Mouse (Mus musculus) forebrain, embryonic 11.5 days (tissue): ENCODE measurements at regions not wholly inside any gene's neighbourhood (a gene's known extent, or its start where the extent isn't known, plus 50 kb on each side); places are given as distances from the start of the nearest gene placed in this dataset.
"Not testable (repeated sequence)": the region's sequence is repeated elsewhere in the genome, so short reads cannot be mapped to it uniquely, and the experiment has no call there.

Source experiments
- ATAC-seq: fragments of 200-750 bp; cut with Nextera tagmentation; replicated peaks from 2 replicates; pipeline ENCODE4 v1.8.0; 2017; ENCODE audit warnings: moderate TSS enrichment; ENCODE audit not compliant: low FRiP score
- DNase-seq: peaks from one replicate; pipeline ENCODE4 v3.0.0-alpha.2; 2017; ENCODE audit warnings: low spot score
- H3K27ac ChIP-seq: fragments of 300-500 bp; sonication (generic); 2 replicates; pipeline ENCODE4 v1.5.1; 2014; ENCODE audit warnings: low read depth, low read length
- H3K27me3 ChIP-seq: fragments of 300-500 bp; sonication (generic); 2 replicates; pipeline ENCODE4 v1.6.1; 2014; ENCODE audit warnings: mild to moderate bottlenecking, low read length, mixed read lengths; ENCODE audit not compliant: control insufficient read depth, insufficient read depth
- H3K36me3 ChIP-seq: fragments of 300-500 bp; sonication (generic); 2 replicates; pipeline ENCODE4 v1.6.1; 2014; ENCODE audit warnings: mild to moderate bottlenecking, low read length, moderate library complexity, mixed read lengths; ENCODE audit not compliant: control insufficient read depth, insufficient read depth
- H3K4me1 ChIP-seq: fragments of 300-500 bp; sonication (generic); replicated peaks from 2 replicates; pipeline ENCODE4 v1.6.1; 2014; ENCODE audit warnings: low read length, mixed read lengths; ENCODE audit not compliant: control insufficient read depth, insufficient read depth
- H3K4me2 ChIP-seq: fragments of 300-500 bp; sonication (generic); 2 replicates; pipeline ENCODE4 v1.6.1; 2014; ENCODE audit warnings: low read depth, mild to moderate bottlenecking, low read length, moderate library complexity, mixed read lengths; ENCODE audit not compliant: severe bottlenecking
- H3K4me3 ChIP-seq: fragments of 300-500 bp; sonication (generic); 2 replicates; pipeline ENCODE4 v1.5.1; 2014; ENCODE audit warnings: low read depth, low read length
- H3K9ac ChIP-seq: fragments of 300-500 bp; sonication (generic); 2 replicates; pipeline ENCODE4 v1.6.1; 2014; ENCODE audit warnings: low read length
- H3K9me3 ChIP-seq: fragments of 300-500 bp; sonication (generic); 2 replicates; pipeline ENCODE4 v1.6.1; 2016; ENCODE audit warnings: low read length, mixed read lengths; ENCODE audit not compliant: control insufficient read depth
- WGBS: fragments of 180-500 bp; shearing (Covaris S2); extraction: QIAGEN DNeasy Blood & Tissue Kit; methylation state at CpG from one replicate; pipeline ENCODE4 v1.1.7; 2014; 5-methylcytosine and 5-hydroxymethylcytosine counted together

GRCm38 (mm10) chr15:43650818-43651500 is 3516.8 kb downstream of the 9330182O14Rik start:
- WGBS = 88% methylated on average over 2 of the region's 2 CpGs
- ATAC-seq (no peak), DNase-seq (no peak)
- Histone ChIP-seq H3K4me3 (no peak overlapping the region), H3K36me3 (no peaks in the 10 kb centered on the region), H3K4me1 (no peaks in the 10 kb centered on the region), H3K9ac (no peak overlapping the region), H3K9me3 (no peaks in the 10 kb centered on the region), H3K4me2 (no peak overlapping the region), H3K27me3 (no peaks in the 10 kb centered on the region), H3K27ac (no peak overlapping the region)

- H3K4me1 ChIP-seq = no peaks in the 10 kb centered on the region
- no peak overlapping the region for H3K9ac ChIP-seq
- DNase-seq (no peak), ATAC-seq (no peak)
- 85% methylated on average over 1 of the region's 1 CpGs for WGBS
- no peaks in the 10 kb centered on the region for H3K27me3 ChIP-seq
- no peaks in the 10 kb centered on the region for H3K9me3 ChIP-seq
- no peak overlapping the region for H3K4me2 ChIP-seq
- no peak overlapping the region for H3K4me3 ChIP-seq
- H3K36me3 ChIP-seq = no peaks in the 10 kb centered on the region
- no peak overlapping the region for H3K27ac ChIP-seq
Observed at GRCm38 (mm10) chr15:43663648-43664047, 3529.5 kb downstream of the 9330182O14Rik start.

DNA sequence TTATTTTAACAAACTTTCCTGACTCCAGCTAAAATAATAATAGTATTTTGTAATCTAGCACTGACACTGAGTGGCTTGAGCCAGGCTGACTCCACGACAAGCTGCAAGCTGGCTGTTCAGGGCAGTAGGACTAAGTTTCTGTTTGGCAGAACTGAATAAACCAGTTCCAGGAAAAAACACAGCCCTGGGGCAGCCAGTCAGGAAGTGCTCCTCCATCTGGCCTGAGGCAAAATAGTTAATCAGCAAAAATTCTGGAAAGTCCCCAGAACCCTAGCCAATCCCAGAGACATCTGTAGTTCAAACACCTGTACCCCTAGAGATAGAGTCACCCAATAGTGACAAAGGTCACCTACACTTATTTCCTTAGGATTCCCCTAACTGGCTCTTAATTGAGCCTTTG is 3544.7 kb downstream of the 9330182O14Rik start:
- H3K4me2 ChIP-seq = no peak overlapping the region
- no peak overlapping the region for H3K4me3 ChIP-seq
- no peak for ATAC-seq
- no peak overlapping the region for H3K27ac ChIP-seq
- H3K9me3 ChIP-seq = no peaks in the 10 kb centered on the region
- no peak overlapping the region for H3K9ac ChIP-seq
- 68% methylated on average over 1 of the region's 1 CpGs for WGBS
- no peaks in the 10 kb centered on the region for H3K36me3 ChIP-seq
- H3K27me3 ChIP-seq = no peaks in the 10 kb centered on the region
- H3K4me1 ChIP-seq = no peaks in the 10 kb centered on the region
- no peak for DNase-seq

DNA sequence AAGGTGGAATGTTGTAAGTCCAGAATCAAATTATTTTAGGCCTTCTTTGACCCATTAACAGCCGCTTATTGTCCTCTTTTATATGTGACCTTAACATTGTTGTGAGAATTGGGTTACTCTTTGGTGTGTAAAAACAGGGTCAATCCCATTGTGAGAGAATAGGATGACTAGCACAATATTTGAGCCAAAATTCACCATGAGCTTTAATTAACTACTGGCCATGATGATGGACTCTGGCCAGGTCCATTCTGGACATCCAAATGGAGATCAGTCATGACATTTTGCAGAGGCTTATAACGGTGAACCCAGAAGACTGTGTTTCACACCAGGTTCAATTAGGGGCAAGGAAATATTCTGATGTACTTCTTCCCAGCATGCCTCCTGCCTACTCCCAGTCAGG is 3548.0 kb downstream of the 9330182O14Rik start:
- no peak overlapping the region for H3K4me3 ChIP-seq
- 75% methylated on average over 2 of the region's 2 CpGs for WGBS
- H3K9ac ChIP-seq = no peak overlapping the region
- H3K4me2 ChIP-seq = no peak overlapping the region
- no peak overlapping the region for H3K27ac ChIP-seq
- no peak for ATAC-seq
- H3K9me3 ChIP-seq = no peaks in the 10 kb centered on the region
- no peaks in the 10 kb centered on the region for H3K36me3 ChIP-seq
- H3K4me1 ChIP-seq = no peaks in the 10 kb centered on the region
- no peaks in the 10 kb centered on the region for H3K27me3 ChIP-seq
- no peak for DNase-seq

DNA sequence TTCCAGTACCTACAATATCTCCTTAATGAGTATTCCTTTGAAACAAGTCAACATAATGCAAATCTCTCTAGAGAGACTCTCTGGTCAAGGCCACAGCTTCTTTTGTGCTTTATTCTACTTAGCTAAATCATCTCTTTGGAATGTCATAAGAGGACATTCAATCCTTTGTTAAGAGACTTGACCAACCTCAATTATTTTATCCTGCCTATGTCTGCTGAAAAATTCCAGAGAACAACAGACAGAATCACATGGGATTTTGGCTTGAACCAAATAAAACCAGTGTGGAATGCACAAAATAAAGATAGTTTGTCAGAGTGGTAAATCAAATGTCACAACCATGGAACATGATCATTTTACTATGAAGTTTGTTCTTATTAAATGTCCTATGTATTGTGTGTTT is 3557.8 kb downstream of the 9330182O14Rik start:
- not testable (repeated sequence) for H3K4me3 ChIP-seq, H3K9ac ChIP-seq, H3K9me3 ChIP-seq, H3K4me2 ChIP-seq, DNase-seq, H3K36me3 ChIP-seq, H3K27ac ChIP-seq, H3K4me1 ChIP-seq, H3K27me3 ChIP-seq, ATAC-seq

GRCm38 (mm10) chr15:43695451-43695850 is 3561.3 kb downstream of the 9330182O14Rik start:
- Histone ChIP-seq H3K9ac (no peak overlapping the region), H3K27ac (no peak overlapping the region), H3K4me1 (no peaks in the 10 kb centered on the region), H3K9me3 (no peaks in the 10 kb centered on the region), H3K36me3 (no peaks in the 10 kb centered on the region), H3K27me3 (no peaks in the 10 kb centered on the region), H3K4me3 (no peak overlapping the region), H3K4me2 (no peak overlapping the region)
- DNase-seq (no peak), ATAC-seq (no peak)
- 64% methylated on average over 1 of the region's 1 CpGs for WGBS

- no peaks in the 10 kb centered on the region for H3K36me3 ChIP-seq
- H3K27me3 ChIP-seq = no peaks in the 10 kb centered on the region
- no peak overlapping the region for H3K27ac ChIP-seq
- 79% methylated on average over 1 of the region's 1 CpGs for WGBS
- ATAC-seq (no peak), DNase-seq (no peak)
- H3K9me3 ChIP-seq = no peaks in the 10 kb centered on the region
- no peak overlapping the region for H3K4me2 ChIP-seq
- no peaks in the 10 kb centered on the region for H3K4me1 ChIP-seq
- no peak overlapping the region for H3K9ac ChIP-seq
- no peak overlapping the region for H3K4me3 ChIP-seq
Observed at GRCm38 (mm10) chr15:43717035-43717434, 3582.9 kb downstream of the 9330182O14Rik start.

- no peaks in the 10 kb centered on the region for H3K36me3 ChIP-seq
- no peaks in the 10 kb centered on the region for H3K4me1 ChIP-seq
- H3K27me3 ChIP-seq = no peaks in the 10 kb centered on the region
- H3K9ac ChIP-seq = no peak overlapping the region
- H3K4me3 ChIP-seq = no peak overlapping the region
- H3K27ac ChIP-seq = no peak overlapping the region
- 92% methylated on average over 1 of the region's 1 CpGs for WGBS
- no peak overlapping the region for H3K4me2 ChIP-seq
- DNase-seq (no peak), ATAC-seq (no peak)
- no peaks in the 10 kb centered on the region for H3K9me3 ChIP-seq
Observed at GRCm38 (mm10) chr15:43717559-43717958, 3583.4 kb downstream of the 9330182O14Rik start.

DNA sequence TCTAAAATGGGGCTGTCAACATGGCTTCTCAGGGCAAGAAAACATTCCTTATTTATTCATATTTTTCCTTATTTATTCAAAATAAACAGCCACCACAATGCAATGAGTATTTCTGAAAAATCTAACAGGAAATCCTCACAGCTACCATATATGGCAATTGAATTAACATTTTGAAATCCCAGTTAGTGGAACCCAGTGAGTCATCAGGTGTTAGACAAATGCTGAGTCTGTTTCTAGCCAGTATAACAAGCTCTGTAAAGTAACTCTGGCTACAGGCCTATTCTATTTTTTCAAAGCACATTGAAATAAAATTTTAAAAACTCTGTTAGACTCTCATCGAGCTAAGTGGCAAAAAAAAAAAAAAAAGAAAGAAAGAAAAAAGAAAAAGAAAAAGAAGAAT is 3586.8 kb downstream of the 9330182O14Rik start:
- H3K4me2 ChIP-seq = no peak overlapping the region
- 86% methylated on average over 1 of the region's 1 CpGs for WGBS

More for the DNA sequence above, 3586.8 kb downstream of the 9330182O14Rik start:
- H3K4me3 ChIP-seq = no peak overlapping the region
- H3K9me3 ChIP-seq = no peaks in the 10 kb centered on the region
- no peak overlapping the region for H3K27ac ChIP-seq
- H3K36me3 ChIP-seq = no peaks in the 10 kb centered on the region
- H3K27me3 ChIP-seq = no peaks in the 10 kb centered on the region
- DNase-seq (no peak), ATAC-seq (no peak)
- no peaks in the 10 kb centered on the region for H3K4me1 ChIP-seq
- no peak overlapping the region for H3K9ac ChIP-seq
